Mouse (Mus musculus): ENCODE measurements around the gene Slc27a4. TPM values are rescaled to one million over a fixed set of nuclear protein-coding genes. Genes with fewer than 3 reads are reported as not detected.
A peak's percentile ranks its signal among the peaks of the same experiment; 100 is the strongest.

Slc27a4 gene
- total RNA-seq, 2 experiments from 2014 or later: 88.9 to 94.0 TPM

DNA sequence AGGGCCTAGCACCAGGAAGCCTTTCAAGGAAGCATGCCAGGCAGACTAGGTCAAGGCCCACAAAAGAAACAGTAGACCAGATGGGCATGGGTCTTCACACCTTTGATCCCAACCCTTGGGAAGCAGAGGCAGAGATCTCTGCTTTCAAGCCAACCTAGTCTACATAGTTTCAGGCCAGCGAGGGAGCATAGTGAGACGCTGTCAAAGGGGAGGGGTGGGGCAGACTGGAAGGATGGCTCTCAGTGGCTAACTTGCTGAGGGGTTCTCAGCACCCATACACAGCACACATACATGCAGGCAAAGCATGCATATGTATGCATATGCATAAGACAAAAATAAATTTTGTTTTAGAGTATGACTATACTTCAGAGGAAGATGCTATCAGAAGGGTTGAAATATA, 16.9 kb downstream of the Slc27a4 start:
- no peak for DNase-seq (ENCODE audit: low spot score in 2 of 2)

GRCm38 (mm10) chr2:29820025-29820817, 17.8 kb downstream of the Slc27a4 start, which contains the start of gene Urm1:
TSS of gene Urm1 (plus strand) at chr2:29820075.
- peak; percentile 65 to 70 for DNase-seq (ENCODE audit: low spot score in 2 of 2)

GRCm38 (mm10) chr2:29826318-29826925, 24.0 kb downstream of the Slc27a4 start:
- no peak for DNase-seq (ENCODE audit: low spot score in 2 of 2)

DNA sequence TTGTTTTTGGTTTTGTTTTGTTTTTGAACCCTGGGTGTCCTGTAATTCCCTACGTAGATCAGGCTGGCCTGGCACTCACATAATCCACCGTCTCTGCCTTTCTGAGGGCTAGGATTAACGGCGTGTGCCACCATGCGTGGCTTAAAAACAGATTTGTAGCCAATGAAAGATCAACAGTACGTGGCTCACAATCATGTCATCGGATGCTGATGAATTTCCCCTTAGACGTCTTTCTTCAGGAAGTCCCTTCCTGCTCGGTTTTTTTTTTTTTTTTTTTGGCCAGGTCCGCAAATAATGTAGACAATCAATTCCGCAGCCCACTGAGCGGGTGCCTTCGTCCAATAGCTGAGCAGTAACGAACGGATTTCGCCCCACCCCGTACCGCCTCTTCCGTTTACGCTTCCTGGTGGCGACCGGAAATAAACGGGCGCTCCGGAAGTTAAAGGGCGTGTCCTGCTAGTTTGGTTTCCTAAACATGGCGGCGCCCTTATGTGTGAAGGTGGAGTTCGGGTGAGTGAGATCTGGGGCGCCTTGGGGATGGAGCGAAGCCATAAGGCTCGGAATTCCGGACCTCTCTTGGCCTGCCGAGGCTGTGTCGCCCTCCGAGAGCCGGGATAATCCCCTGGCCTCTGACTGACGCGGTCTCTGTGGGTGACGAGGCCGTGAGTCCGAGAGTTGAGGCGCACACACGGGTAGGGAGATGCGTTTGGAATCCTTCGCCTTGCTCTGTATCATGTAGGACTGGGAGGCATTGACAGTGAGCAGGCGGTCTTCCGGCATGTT, 24.7 kb downstream of the Slc27a4 start:
- peak; percentile 88 to 93 for DNase-seq (ENCODE audit: low spot score in 2 of 2)

GRCm38 (mm10) chr2:29827709-29828024, 25.2 kb downstream of the Slc27a4 start:
- DNase-seq (ENCODE audit: low spot score in 2 of 2): no peak

- DNase-seq (ENCODE audit: low spot score in 2 of 2): no peak
Observed at GRCm38 (mm10) chr2:29831106-29831505, 28.7 kb downstream of the Slc27a4 start.

- DNase-seq (ENCODE audit: low spot score in 2 of 2): no peak
Observed at GRCm38 (mm10) chr2:29833796-29834195, 31.4 kb downstream of the Slc27a4 start.

GRCm38 (mm10) chr2:29835391-29835899, 33.0 kb downstream of the Slc27a4 start:
- no peak for DNase-seq (ENCODE audit: low spot score in 2 of 2)

DNA sequence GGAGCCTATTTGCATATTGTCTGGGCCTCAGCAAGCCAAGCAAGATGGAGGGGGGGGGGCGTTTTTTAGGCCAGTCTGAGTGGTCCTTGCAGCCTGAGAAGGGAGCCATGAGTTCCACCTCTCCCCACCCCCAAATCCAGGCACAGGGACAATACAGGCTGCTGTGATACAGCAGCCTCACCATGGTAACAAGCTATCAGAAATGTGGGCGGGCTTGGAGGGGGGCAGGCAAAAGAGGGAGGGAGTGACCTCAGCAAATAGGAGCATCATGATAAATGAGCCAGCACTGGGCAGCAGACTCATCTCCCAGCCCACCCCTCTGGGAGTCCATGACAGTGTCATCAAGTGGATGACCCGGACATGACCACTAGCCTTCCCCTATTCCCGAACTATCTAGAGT, 37.0 kb downstream of the Slc27a4 start:
- no peak for DNase-seq (ENCODE audit: low spot score in 2 of 2)

GRCm38 (mm10) chr2:29843231-29844105, 41.0 kb downstream of the Slc27a4 start:
- DNase-seq (ENCODE audit: low spot score in 2 of 2): peak in 1 of 2 experiments; percentile 42

DNA sequence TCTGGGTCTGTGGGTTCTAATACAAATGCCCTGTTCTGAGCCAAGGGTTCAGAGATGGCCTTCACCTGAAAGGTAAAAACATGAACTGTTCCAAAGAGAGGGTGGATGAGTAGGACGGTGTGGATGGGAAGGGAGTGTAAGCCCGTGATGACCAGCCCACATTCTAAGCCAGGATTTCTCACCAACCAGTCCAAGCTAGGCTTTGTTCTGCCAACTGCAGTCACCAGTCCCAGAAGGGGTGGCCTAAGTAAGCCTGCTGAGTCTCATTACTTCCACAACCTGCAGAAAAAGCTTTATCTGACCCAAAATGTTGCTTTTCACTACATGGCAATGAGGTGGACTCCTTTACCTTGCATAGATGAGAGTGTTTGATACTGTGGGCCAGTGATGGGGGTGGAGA, 41.7 kb downstream of the Slc27a4 start:
- no peak for DNase-seq (ENCODE audit: low spot score in 2 of 2)

DNA sequence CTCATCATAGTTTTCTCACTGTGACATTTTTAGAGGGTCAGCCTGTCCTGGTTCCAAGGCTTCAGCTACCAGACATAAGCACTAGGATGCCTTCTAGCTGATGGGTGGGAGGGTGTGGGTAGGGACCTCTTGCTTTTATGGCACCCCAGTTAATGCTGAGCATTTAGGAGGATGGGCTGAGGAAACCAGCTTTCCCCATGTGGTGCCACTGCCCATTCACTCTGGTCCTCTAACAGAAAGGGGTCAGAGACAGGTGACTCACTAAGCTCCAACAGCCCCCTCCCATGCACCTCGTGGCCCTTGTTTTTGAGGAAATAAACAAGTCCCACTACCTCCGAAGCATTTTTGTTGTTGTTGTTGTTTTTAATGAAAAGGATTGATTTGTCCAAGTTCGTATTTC, 42.2 kb downstream of the Slc27a4 start:
- DNase-seq (ENCODE audit: low spot score in 2 of 2): no peak

GRCm38 (mm10) chr2:29845636-29846035, 43.2 kb downstream of the Slc27a4 start:
- no peak for DNase-seq (ENCODE audit: low spot score in 2 of 2)

GRCm38 (mm10) chr2:29846061-29846853, 43.8 kb downstream of the Slc27a4 start:
- peak; percentile 32 to 47 for DNase-seq (ENCODE audit: low spot score in 2 of 2)

- no peak for DNase-seq (ENCODE audit: low spot score in 2 of 2)
Observed at GRCm38 (mm10) chr2:29846911-29847310, 44.5 kb downstream of the Slc27a4 start.

DNA sequence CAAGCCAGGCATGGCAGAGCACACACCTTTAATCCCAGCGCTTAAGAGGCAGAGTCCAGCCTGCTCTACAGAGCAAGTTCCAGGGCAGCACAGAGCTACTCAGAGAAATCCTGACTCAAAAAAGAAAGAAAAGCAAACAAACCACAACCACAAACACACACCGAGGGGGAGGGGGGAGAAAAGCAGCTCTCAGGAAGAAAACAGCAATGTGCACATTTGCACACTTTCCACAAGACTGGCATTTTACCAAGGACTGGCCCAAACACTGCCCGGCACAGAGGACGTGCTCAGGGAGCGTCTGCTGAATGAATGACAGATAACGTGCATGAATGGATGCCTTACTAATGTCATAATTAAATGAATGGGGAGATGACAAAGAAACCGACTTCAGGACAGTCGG, 46.6 kb downstream of the Slc27a4 start:
- no peak for DNase-seq (ENCODE audit: low spot score in 2 of 2)

DNA sequence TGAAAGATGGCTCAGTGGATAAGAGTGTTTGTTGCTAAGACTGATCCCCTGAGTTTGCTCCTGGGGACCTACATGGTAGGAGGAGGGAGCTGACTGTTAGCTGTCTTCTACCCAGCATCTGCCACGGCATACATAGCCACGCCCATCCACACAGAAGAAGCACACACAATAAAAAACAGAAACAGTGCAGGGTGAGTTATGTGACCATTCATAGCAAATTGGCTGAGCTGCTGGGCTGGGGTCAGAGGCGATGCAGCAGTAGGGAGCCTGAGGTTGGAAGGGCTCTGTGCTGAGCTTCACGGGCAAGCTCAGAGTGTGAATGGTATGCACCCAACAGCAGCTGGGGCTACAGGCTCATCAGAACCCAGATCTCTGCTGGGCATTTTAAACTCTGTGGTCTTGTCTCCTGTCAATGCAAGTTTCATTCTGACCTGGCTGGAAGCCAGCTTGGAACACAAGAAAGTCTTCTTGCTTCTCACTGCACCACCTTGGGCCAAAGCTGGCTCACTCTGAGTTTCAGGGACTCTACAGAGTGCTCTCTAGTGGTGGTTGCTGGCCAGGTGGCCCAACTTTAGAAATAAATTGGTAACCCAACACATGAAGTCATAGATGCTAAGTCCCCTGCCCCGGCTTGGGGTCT, 47.5 kb downstream of the Slc27a4 start:
- no peak for DNase-seq (ENCODE audit: low spot score in 2 of 2)

GRCm38 (mm10) chr2:29852957-29853485, 50.6 kb downstream of the Slc27a4 start:
- DNase-seq (ENCODE audit: low spot score in 2 of 2): no peak

DNA sequence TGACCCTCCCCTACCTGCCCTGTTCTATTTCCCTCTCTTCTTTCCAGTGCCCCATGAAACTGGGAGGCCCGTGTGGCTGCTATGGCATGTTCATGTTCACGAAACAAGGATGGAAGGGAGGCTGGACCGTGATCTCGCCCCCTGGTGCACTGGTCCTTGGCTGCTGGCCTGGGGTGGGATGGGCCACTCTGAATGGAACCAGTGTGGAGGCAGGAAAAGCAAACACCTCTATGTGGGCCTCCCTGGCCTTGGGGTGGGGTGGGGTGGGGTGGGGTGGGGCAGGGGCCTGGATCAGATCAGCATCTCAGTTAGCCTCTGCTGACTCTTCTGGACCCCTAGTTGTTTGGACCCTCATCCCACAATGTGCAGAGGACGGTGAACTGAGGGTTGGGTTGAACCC, 51.3 kb downstream of the Slc27a4 start:
- no peak for DNase-seq (ENCODE audit: low spot score in 2 of 2)
